Comparison of ENCODE assay signal across 8 mouse cellular contexts in genomic region chr7:126949403-126949792, GRCm38 (mm10). TPM values are rescaled to one million over a fixed set of nuclear protein-coding genes. Genes with fewer than 3 reads are reported as not detected.
DNase-seq lines count a peak whose midpoint lies in the region; ATAC-seq and TF ChIP-seq lines count a peak whose summit lies in the region.

Asphd1 (minus strand) TSS chr7:126949582.

- DNase-seq in kidney, adult 8-10 months = no peak
- DNase-seq in hindbrain, embryonic 11.5 days (ENCODE audit: low spot score) = no peak
- peak; percentile 76 for DNase-seq in right cerebral cortex, postnatal 25 days
- no peak for DNase-seq in thymus, postnatal 10 days (ENCODE audit: low spot score in 2 of 2)
- DNase-seq in adrenal gland, postnatal 4 days (ENCODE audit: low spot score in 2 of 2) = no peak

- H3K9ac ChIP-seq in kidney, embryonic 14.5 days (ENCODE audit: low read depth, low read length) = peak within 1 kb of the TSS; percentile 1; the same call in 1 of the 2 replicates
- peak within 1 kb of the TSS; percentile 55 for H3K9ac ChIP-seq in hindbrain, embryonic 11.5 days (ENCODE audit: low read depth, low read length)
- 0 out of 2 replicates have a peak within 1 kb of the TSS, but pooled peaks have one; percentile 37 for H3K9ac ChIP-seq in limb, embryonic 12.5 days (replicated peaks)

- peak within 1 kb of the TSS; percentile 48 for H3K4me3 ChIP-seq in kidney, embryonic 14.5 days (ENCODE audit: low read length)
- peak within 1 kb of the TSS; percentile 66 for H3K4me3 ChIP-seq in cortical plate, adult 2 months (ENCODE audit: insufficient read depth, low read length)
- H3K4me3 ChIP-seq in hindbrain, embryonic 11.5 days (ENCODE audit: low read depth, low read length) = peak within 1 kb of the TSS; percentile 46
- peak within 1 kb of the TSS; percentile 51 for H3K4me3 ChIP-seq in limb, embryonic 12.5 days (replicated peaks)

- no peaks in the 10 kb centered on the region for H3K9me3 ChIP-seq in kidney, embryonic 14.5 days (ENCODE audit: control insufficient read depth, low read length)
- H3K9me3 ChIP-seq in hindbrain, embryonic 11.5 days (ENCODE audit: control insufficient read depth, low read length) = no peaks in the 10 kb centered on the region
- no peaks in the 10 kb centered on the region for H3K9me3 ChIP-seq in limb, embryonic 12.5 days

- peaks cover 22% of the 10 kb centered on the region for H3K27me3 ChIP-seq in kidney, embryonic 14.5 days (ENCODE audit: control insufficient read depth, insufficient read depth, low read length)
- H3K27me3 ChIP-seq in hindbrain, embryonic 11.5 days (ENCODE audit: control insufficient read depth, insufficient read depth, low read length) = peaks cover 20% of the 10 kb centered on the region
- peaks cover 59% of the 10 kb centered on the region for H3K27me3 ChIP-seq in limb, embryonic 12.5 days

- H3K4me2 ChIP-seq in kidney, embryonic 14.5 days (replicated peaks; ENCODE audit: low read depth, low read length) = peak within 1 kb of the TSS; percentile 89
- H3K4me2 ChIP-seq in hindbrain, embryonic 11.5 days (replicated peaks; ENCODE audit: low read depth, low read length) = peak within 1 kb of the TSS; percentile 97
- H3K4me2 ChIP-seq in limb, embryonic 12.5 days = peak within 1 kb of the TSS; percentile 100

- H3K4me1 ChIP-seq in kidney, embryonic 14.5 days (ENCODE audit: control insufficient read depth, insufficient read depth, low read length) = peaks cover 3% of the 10 kb centered on the region; the same call in 1 of the 2 replicates
- peaks cover 2% of the 10 kb centered on the region for H3K4me1 ChIP-seq in cortical plate, adult 2 months (ENCODE audit: control insufficient read depth, insufficient read depth, low read length)
- H3K4me1 ChIP-seq in hindbrain, embryonic 11.5 days (replicated peaks; ENCODE audit: control insufficient read depth, insufficient read depth, low read length) = no peaks in the 10 kb centered on the region
- peaks cover 21% of the 10 kb centered on the region for H3K4me1 ChIP-seq in limb, embryonic 12.5 days (replicated peaks)

- peaks cover 8% of the 10 kb centered on the region; the same call in 1 of the 2 replicates for H3K36me3 ChIP-seq in kidney, embryonic 14.5 days (ENCODE audit: control insufficient read depth, insufficient read depth, low read length)
- H3K36me3 ChIP-seq in hindbrain, embryonic 11.5 days (ENCODE audit: control insufficient read depth, insufficient read depth, low read length) = no peaks in the 10 kb centered on the region
- peaks cover 8% of the 10 kb centered on the region for H3K36me3 ChIP-seq in limb, embryonic 12.5 days

- TF ChIP-seq CTCF in cortical plate, adult 2 months (IDR thresholded peaks at IDR 0.05; ENCODE audit: extremely low read depth, insufficient read depth, low read length) = no peak

- H3K27ac ChIP-seq in kidney, embryonic 14.5 days (ENCODE audit: low read depth, low read length) = no peak within 1 kb of the TSS
- H3K27ac ChIP-seq in cortical plate, adult 2 months (ENCODE audit: insufficient read depth, low read length) = peak within 1 kb of the TSS; percentile 89
- peak within 1 kb of the TSS; percentile 82 for H3K27ac ChIP-seq in hindbrain, embryonic 11.5 days (ENCODE audit: low read depth, low read length)
- H3K27ac ChIP-seq in limb, embryonic 12.5 days = no peak within 1 kb of the TSS

- WGBS in kidney, embryonic 14.5 days = 1% methylated on average over 21 of the region's 21 CpGs
- under 1% methylated on average over 18 of the region's 21 CpGs for WGBS in hindbrain, embryonic 11.5 days
- 0% methylated on average over 21 of the region's 21 CpGs for WGBS in limb, embryonic 12.5 days

- 0 out of 2 replicates have a peak, but pooled peaks have one; percentile 31 for TF ChIP-seq POLR2A in cortical plate, adult 2 months (IDR thresholded peaks at IDR 0.05; ENCODE audit: extremely low read depth, insufficient read depth, low read length)

- peak; percentile 58 for ATAC-seq in kidney, embryonic 14.5 days (ENCODE audit: low FRiP score, low TSS enrichment)
- peak; percentile 76 for ATAC-seq in hindbrain, embryonic 11.5 days (ENCODE audit: low FRiP score)
- ATAC-seq in limb, embryonic 12.5 days (ENCODE audit: insufficient number of reproducible peaks, insufficient read depth, low FRiP score, low TSS enrichment, low read depth) = peak; percentile 45

RNA-seq across cellular contexts. Expression of gene Asphd1, which starts in this region (rescaled TPM):
- 0.16 and 0.34 TPM in 2 replicates for polyA plus RNA-seq in kidney, embryonic 14.5 days (2014; fragmentation: Nextera tagmentation; extraction: Ambion mirVana)
- polyA plus RNA-seq in cortical plate, adult 2 months (2012; rRNA removed) = 55.7 and 63.8 TPM in 2 replicates
- polyA plus RNA-seq in hindbrain, embryonic 11.5 days (2014; fragmentation: Nextera tagmentation; extraction: Ambion mirVana) = 0.90 and 0.92 TPM in 2 replicates
- 0.17 and 0.30 TPM in 2 replicates for polyA plus RNA-seq in limb, embryonic 12.5 days (2016; fragmentation: Nextera tagmentation; extraction: Ambion mirVana)
- total RNA-seq in adrenal gland, postnatal 4 days (2021) = 1 to 10 TPM; 3.0 to 3.7 TPM

Comparison
In these comparisons a context has a peak if more than half of its experiments do, and no peak if none do; other contexts are left out.
1. RNA of gene Asphd1 (polyA plus RNA-seq): 55.7 to 63.8 TPM in cortical plate, adult 2 months; 0.90 to 0.92 TPM in hindbrain, embryonic 11.5 days, 0.16 to 0.34 TPM in kidney, embryonic 14.5 days and 0.17 to 0.30 TPM in limb, embryonic 12.5 days; every median in the first group is over 10 times any median in the second.
2. Peak in ATAC-seq, H3K4me3 ChIP-seq, H3K9ac ChIP-seq and H3K4me2 ChIP-seq in kidney, embryonic 14.5 days; RNA of the gene not detected or under 1 TPM.
3. Peak in ATAC-seq, H3K4me3 ChIP-seq, H3K27ac ChIP-seq, H3K9ac ChIP-seq and H3K4me2 ChIP-seq in hindbrain, embryonic 11.5 days; RNA of the gene not detected or under 1 TPM.
4. Peak in ATAC-seq, H3K4me3 ChIP-seq, H3K9ac ChIP-seq and H3K4me2 ChIP-seq in limb, embryonic 12.5 days; RNA of the gene not detected or under 1 TPM.
5. H3K9ac ChIP-seq: peak in every context shown above with its lines; median percentile 55 in hindbrain, embryonic 11.5 days; 37 in limb, embryonic 12.5 days; 1 in kidney, embryonic 14.5 days.
6. Peak in every context shown above with its lines, with median percentiles within 50 percentile points of each other: ATAC-seq, H3K4me2 ChIP-seq and H3K4me3 ChIP-seq.